Mouse (Mus musculus): ENCODE data around the gene Syk.

The Syk gene

GRCm38 (mm10) chr13:52569194-52569769 lies 13.7 kb upstream of the Syk start:
- DNase-seq (ENCODE audit: low spot score in 2 of 2), result no peak

DNA sequence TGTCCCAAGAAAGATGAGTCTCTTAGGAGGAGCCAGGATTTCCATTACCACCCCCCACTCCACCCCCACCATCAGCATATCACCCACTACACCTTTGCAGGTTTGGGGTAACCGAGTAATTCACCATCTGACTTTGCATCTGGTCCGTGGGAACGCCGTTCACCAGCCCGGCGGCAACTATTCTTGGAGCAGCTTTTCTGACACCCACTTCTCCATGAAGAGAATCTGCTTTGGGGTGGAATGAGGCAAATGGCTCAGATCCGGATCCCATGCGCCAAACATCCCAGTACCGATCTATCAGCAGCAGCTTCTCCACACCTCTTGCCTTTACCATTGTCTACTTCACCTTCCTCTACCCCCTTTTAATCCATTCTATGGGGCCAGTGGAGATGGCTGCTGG lies 12.7 kb upstream of the Syk start:
- peak; percentile 48 to 69 for DNase-seq (ENCODE audit: low spot score in 2 of 2)

GRCm38 (mm10) chr13:52571591-52572384 lies 11.2 kb upstream of the Syk start:
- DNase-seq (ENCODE audit: low spot score in 2 of 2), result no peak

GRCm38 (mm10) chr13:52572451-52573446 lies 10.2 kb upstream of the Syk start:
- peak in 1 of 2 experiments; percentile 42 for DNase-seq (ENCODE audit: low spot score in 2 of 2)

DNA sequence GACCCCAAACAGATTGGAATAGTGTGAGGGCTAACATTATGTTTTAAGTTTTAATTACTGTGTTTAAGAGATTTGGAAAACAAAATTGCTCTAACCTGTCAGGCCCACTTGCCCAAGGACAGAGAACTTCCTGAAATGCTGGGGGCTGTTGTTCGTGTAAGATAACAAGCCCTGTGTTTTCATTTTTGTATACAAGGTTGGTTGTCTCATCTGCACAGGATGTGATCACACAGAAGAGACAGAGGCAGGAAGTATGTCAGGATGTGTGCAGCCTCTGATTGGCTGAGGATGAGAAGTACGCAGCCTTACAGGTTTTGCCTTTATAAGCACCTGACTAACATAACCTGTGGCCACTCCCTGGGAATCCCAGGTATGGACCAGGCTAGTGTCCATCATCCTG lies 8.7 kb upstream of the Syk start:
- DNase-seq (ENCODE audit: low spot score in 2 of 2), result no peak

- DNase-seq (ENCODE audit: low spot score in 2 of 2), result no peak
Measured at GRCm38 (mm10) chr13:52575483-52575882, 7.5 kb upstream of the Syk start.

- DNase-seq (ENCODE audit: low spot score in 2 of 2), result no peak
Measured at GRCm38 (mm10) chr13:52576021-52576614, 6.9 kb upstream of the Syk start.

DNA sequence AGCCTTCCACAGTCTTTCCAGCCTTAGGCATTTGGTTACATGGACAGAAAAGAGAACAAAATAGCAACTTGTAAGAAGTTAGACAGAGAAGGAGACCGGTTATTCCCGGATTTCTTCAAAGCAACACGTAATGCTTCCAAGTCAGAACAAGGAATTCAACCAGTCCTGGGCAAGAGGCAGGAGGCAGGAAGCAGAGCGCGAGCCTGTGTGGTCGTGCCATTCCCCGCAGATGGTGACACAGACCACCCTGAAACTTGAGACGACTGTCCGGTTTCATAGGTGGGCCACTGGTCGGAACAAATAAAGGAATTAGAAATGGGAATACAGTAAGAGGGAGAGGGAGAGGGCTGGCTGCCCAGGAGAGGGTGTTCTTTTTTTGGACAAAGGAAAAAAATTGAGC lies 6.1 kb upstream of the Syk start:
- no peak for DNase-seq (ENCODE audit: low spot score in 2 of 2)

DNA sequence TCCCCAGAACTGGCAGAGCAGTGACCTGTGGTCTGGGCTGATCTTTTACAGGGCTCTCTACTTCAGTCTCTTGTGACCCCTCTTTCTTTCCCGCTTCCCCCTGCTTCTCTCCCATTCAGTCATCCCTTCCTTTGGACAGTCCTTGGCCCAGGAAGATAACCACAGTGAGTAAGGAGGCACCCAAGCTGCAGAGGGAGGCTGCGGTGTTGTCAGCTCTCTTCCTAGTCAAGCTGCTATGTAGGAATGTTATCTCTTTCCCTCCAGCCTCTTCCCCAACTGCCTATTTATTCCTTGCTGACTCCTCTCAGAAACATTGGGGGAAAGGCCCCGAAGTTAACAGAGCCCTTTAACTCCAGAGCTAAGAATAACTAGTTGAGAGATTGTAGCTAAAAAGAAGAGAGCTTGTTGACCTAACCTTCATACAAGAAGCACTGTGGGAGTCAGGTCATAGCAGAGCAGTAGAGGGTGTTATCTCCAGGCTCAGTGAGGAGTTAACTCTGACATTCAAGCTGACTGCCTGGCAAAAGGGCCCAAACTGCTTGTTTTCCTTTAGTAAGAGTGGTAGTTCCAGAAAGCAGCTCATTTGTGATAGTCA lies 5.5 kb upstream of the Syk start:
- DNase-seq (ENCODE audit: low spot score in 2 of 2), result no peak

DNA sequence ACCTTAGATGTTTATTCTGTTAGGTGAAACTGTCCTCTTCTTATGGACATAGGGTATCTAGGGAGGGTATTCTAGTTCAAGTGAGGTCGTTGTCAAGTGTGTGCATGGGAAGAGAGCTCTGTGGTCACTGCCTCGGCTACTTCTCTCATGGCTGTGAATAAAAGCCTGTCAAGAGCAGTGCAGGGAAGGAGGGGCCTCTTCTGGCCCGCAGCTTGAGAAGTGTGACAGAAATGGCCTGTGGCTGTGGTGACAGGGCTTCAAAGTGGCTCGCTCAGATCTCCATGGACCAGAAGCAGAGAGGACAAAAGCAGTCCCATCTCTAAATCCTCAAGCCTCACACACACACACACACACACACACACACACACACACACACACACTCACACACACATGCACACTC lies 5.0 kb upstream of the Syk start:
- no peak for DNase-seq (ENCODE audit: low spot score in 2 of 2)

GRCm38 (mm10) chr13:52578776-52579175 lies 4.2 kb upstream of the Syk start:
- DNase-seq (ENCODE audit: low spot score in 2 of 2), result no peak

GRCm38 (mm10) chr13:52582506-52582877 lies 481 bp upstream of the Syk start:
- DNase-seq (ENCODE audit: low spot score in 2 of 2), result no peak

GRCm38 (mm10) chr13:52583943-52584562 lies 1.1 kb downstream of the Syk start:
- DNase-seq (ENCODE audit: low spot score in 2 of 2), result no peak

GRCm38 (mm10) chr13:52584654-52585455 lies 1.9 kb downstream of the Syk start:
- DNase-seq (ENCODE audit: low spot score in 2 of 2), result no peak

GRCm38 (mm10) chr13:52587761-52588160 lies 4.8 kb downstream of the Syk start:
- no peak for DNase-seq (ENCODE audit: low spot score in 2 of 2)

DNA sequence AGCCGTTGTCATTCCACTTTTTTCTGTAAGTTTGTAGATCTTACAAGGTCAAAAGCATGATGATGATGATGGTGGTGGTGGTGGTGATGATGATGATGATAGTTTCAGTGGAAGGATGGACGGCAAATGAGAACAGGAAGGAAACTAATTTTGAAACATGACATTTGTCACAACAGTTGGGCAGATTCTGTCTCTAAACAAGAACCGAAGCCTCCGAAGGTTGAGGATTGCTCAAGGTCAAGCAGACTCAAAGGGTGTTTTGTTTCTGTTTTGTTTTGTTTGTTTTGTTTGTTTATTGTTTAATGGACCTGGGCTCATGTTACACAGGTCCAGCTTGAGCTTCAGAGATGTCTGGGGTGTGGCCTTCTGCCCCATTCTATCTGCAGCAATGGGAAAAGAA lies 6.1 kb downstream of the Syk start:
- DNase-seq (ENCODE audit: low spot score in 2 of 2), result no peak

DNA sequence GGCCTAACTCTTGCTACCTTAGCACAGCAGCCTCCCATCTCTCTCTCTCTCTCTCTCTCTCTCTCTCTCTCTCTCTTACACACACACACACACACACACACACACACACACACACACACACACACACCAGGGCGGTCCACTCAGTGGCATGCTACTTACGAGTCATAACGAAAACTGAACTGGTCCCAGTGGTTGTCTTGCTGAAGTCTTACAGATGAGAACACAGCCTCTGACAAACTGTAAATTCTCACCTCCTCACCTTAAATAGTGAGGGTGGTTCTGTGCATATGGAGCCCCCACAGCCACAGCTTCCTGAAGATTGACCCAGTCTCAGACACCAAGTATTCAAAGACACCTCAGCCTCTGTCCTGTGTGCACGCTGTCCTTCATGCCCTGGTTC lies 8.9 kb downstream of the Syk start:
- no peak for DNase-seq (ENCODE audit: low spot score in 2 of 2)

DNA sequence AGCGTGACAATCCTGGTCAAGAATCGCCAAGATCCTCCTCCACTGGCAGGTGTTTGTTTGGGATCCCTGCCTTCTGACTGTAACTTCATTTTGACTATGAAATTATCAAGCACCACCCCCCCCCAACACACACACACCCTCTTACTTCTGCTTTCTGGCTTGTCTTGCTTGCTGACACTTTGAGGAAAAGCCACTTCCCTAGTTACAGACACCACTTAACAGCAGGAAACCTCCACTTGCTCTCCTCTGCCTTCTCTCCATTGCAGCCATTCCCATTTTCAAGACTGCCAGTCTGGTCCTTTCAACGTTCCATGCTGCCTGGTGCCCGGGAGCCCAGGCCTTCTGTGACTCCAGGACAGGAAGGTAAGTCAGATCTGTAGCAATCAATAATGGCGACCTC lies 13.7 kb downstream of the Syk start:
- no peak for DNase-seq (ENCODE audit: low spot score in 2 of 2)

- no peak for DNase-seq (ENCODE audit: low spot score in 2 of 2)
Measured at GRCm38 (mm10) chr13:52597092-52597678, 14.2 kb downstream of the Syk start.

- DNase-seq (ENCODE audit: low spot score in 2 of 2), result no peak
Measured at GRCm38 (mm10) chr13:52598233-52598632, 15.3 kb downstream of the Syk start.

Data from right cerebral cortex, postnatal 10 days (tissue).